Mouse (Mus musculus) ES-Bruce4 (cell line): ENCODE data around the gene Tcerg1l.

ENCODE experiments used
- CTCF ChIP-seq: IDR thresholded peaks from one replicate; pipeline ENCODE4 v1.8.1; 2011; ENCODE audit warnings: low read depth, low read length
- EP300 ChIP-seq: IDR thresholded peaks from 2 replicates; pipeline ENCODE4 v1.6.1; 2011; ENCODE audit warnings: low read depth, low read length; ENCODE audit not compliant: insufficient read depth
- POLR2A ChIP-seq: IDR thresholded peaks from one replicate; pipeline ENCODE4 v1.8.1; 2011; ENCODE audit warnings: low read length; ENCODE audit not compliant: insufficient read depth

GRCm38 (mm10) chr7:138248176-138248575 is 149.4 kb downstream of the Tcerg1l start:
- TF ChIP-seq POLR2A (no peak), CTCF (no peak), EP300 (no peak)
